Mouse (Mus musculus): ENCODE data around the gene Doc2a.

Gene Doc2a

GRCm38 (mm10) chr7:126847116-126847420 is at the start of gene Doc2a:
TSS of gene Doc2a (plus strand) at chr7:126847416.
- no peak for DNase-seq

DNA sequence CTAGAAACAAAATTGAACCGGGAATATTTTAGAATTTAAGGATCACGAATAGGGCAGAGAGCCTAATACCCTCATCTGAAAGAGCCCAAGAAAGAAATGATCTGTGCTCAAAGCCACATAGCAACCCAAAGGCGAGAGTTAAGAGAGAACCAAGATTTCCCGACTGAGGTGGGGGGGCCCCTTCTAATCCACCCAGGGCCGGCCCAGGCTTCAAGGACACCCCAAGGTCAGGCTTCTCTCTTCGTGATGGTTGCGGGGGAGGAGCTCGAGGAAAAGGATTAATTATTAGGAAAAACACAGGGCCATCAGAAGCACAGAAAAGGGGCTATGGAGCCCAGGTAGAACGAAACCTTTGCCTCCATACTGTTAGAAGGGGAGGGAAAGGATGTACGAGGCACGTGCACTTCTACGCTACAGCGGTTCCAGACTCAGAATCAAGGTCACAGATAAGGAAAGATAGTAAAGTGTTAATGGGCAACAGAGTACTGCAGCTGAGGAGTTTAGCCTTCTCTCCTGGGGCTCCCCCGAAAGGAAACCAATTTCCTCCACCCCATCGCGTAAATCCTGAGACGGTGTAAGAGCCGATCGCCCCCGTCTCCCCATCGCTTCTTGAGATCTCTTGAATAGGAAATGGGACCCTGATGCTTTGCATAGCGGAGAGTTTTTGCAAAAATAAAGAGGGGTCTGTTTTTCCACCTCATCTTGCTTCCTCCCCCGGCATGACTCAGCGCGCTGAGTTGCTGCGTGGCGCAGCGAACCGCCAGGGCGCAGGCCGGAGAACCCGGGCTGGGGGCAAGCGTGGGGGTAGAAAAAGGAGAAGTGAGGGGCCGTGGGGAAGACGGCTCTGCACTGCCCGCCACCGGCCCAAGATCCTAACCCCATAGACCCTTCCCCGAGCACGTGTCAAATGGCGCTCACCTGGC is 48.8 kb upstream of the Doc2a start:
- no peak for DNase-seq

DNA sequence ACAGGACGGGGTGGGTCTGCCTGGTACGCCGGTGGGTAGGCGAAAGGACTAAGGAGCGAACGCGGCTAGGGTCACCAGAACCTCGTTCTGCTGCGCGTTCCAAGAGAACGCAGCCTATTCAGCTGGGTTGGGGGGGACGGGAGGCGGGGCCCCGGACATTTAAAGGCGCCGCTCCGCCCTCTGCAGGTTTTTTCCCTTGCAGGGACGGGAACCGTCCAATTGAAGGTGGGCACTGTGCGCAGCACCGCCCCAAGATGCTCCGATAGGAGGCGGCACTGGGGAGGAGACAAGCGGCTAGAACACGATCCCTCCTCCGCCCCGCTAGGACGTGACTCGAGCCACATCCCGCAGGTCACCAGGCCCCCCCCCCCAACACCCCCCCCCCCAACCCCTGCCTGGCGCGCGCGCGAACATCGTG is 48.2 kb upstream of the Doc2a start:
- DNase-seq: peak; percentile 97

DNA sequence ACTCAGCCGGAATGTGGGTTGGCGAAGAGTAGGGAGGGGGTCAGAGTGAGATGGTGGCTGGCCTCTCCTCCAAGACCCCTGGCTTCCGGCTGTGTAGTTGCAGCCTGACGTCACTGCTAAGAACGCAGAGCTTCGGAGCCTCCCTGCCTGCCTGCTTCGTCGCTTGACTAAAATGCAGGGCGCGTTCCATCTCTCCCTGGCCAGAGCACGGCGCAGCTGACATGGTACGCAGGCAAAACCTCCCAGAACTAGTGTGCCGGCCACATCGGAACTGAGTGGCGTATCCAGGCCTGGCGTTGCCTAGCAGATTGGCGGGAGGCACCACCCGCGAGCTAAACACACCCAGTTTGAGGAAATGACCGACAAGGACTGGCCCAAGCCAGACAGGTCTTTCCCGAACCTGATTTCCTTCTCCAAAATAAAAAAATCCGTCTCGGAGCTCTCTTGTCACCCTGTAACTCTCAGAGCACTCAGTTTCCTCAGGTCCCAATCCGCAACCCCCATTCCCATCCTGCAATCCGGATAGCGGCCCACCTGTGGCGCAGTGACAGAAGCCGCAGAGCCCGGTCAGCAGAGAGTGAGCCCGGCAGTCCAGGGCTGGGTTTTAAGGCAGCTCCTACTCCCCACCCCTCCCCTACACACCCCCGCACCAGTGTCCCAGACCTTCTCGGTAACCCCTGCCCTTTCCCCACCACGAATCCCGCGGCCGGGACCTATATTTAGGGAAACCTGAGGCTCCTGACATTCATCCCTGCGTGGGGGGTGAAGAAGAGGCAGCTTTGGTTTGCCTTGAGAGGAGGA is 47.5 kb upstream of the Doc2a start:
- DNase-seq: peak; percentile 46

GRCm38 (mm10) chr7:126800269-126801056 is 46.8 kb upstream of the Doc2a start:
- DNase-seq: peak; percentile 48

- no peak for DNase-seq
Measured at GRCm38 (mm10) chr7:126801057-126801422, 46.2 kb upstream of the Doc2a start.

- DNase-seq: no peak
Measured at GRCm38 (mm10) chr7:126802134-126802889, 44.9 kb upstream of the Doc2a start.

GRCm38 (mm10) chr7:126803181-126803580 is 44.0 kb upstream of the Doc2a start:
- no peak for DNase-seq

DNA sequence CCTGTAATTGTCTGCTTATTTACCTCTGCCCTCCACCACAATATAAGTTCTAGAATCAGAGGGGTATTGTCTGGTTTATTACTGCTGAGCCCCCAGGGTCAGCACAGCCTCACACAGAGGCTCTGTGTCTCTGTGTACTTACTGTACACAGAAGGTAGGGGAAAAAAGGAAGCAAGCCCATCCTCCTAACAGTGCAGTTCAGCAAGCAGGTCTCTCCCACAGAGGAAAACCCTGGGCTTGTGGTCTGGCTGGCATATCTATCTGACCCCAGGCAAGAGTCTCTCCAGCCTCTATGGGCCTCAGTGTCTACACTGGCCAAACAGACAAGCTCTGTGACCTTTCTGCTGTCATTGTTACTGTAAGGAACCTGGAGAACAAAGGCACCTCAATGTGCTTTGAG is 43.5 kb upstream of the Doc2a start:
- no peak for DNase-seq

DNA sequence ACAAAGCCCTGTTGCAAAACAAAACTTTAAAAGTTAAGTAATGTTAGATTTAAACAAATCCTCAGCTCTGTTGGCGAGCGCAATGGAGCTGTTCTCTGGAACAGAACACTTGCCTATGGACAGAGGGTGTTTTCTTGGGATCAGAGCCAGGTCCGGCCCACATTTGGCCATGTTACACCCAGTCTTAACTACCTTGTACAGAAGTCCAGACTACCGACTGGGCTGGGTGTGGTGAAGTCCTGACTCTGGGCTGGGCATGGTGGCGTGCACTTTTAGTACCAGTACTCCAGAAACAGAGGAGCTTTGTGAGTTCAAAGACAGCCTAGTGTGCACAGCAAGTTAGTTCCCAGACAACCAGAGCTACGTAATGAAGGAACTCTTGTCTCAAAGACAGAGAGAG is 40.3 kb upstream of the Doc2a start:
- DNase-seq: no peak

DNA sequence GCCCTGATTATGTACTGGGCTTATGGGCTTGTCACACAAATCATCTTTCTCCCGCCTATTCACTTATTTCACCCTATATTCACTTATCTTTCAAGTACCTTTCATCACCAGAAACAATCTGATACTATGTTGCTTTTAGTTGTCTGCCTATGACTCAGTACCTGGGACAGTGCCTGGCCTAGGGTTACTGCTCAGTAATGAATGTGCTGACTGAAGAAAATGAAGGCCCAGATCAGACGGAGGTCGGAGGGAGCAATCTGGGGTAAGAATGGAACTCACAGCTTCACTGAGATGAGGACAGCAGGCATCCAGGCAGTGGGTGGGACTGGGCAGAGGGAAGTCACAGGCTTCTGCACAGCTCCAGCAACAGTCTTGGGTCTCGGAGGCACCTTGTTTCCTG is 39.8 kb upstream of the Doc2a start:
- no peak for DNase-seq

- DNase-seq: peak; percentile 93
Measured at GRCm38 (mm10) chr7:126808703-126809455, 38.3 kb upstream of the Doc2a start.

GRCm38 (mm10) chr7:126809723-126810369 is 37.4 kb upstream of the Doc2a start:
- DNase-seq: no peak

- no peak for DNase-seq
Measured at GRCm38 (mm10) chr7:126815726-126816222, 31.4 kb upstream of the Doc2a start.

DNA sequence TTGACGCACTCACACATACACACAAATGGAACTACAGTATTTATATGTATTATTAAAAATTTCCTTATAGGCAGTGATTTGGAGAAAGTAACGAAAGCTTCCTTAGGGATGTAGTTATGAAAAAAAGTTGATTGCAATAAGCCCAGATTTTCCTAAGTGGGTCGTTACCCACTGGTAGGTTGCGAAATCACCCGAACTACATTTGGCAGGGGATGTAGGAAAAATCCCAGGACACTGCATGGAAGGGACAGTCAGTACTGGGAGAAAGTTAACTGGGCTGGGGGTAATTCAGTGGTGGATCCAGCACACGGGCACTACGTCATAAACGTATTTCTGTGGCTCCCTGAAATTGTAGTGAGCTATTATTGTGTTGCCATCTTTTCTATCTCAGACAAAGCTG is 30.7 kb upstream of the Doc2a start:
- no peak for DNase-seq

DNA sequence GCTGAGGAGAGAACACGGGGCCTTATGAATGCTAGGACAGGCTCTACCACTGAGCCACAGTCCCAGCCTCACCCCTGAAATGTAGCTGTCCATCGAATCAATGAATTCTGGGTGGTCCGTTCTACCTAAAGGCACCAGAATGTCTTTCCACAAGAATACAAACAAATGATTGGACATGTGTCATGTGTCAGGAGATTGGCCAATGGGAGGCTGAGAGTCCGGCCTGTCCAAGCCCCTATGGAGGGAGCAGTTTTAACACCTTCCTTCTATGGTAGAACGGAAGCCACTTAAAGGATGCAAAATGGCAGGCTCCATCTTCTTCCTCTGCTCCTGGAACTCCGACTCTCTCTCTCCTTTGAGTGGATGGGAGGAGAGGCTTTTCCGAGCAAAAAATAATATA is 29.6 kb upstream of the Doc2a start:
- DNase-seq: no peak

- DNase-seq: no peak
Measured at GRCm38 (mm10) chr7:126818818-126819217, 28.4 kb upstream of the Doc2a start.

GRCm38 (mm10) chr7:126821835-126822511 is 25.2 kb upstream of the Doc2a start:
- DNase-seq: peak; percentile 78

- DNase-seq: peak; percentile 23
Measured at GRCm38 (mm10) chr7:126822741-126823140, 24.5 kb upstream of the Doc2a start.

DNA sequence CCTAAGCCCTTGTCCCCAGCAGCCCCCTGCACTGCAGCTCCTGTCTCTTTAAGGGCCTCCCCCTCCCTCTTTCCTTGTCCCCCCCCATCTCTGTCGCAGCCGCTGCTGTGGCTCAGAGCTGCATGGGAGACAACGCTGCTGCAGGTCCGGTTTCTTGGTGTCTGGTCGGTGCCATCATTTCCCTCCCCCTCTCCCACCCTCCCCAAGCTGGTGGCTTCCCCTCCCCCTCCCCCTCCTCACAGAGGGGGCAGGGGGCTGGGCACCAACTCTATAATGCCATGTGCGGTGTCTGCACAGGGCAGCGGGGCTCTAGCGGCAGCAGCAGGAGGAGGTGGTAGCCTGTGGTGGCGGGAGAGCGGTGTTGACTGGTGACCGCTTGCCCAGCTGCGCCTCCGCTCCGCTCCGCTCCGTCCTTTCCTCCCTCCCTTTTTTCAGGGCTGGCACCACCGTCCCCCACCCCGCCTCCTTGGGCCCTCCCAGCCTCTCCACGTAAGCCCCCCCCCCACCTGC is 24.0 kb upstream of the Doc2a start:
- peak; percentile 38 for DNase-seq
